Mouse (Mus musculus): ENCODE measurements around the gene Olfr955.

Gene Olfr955

GRCm38 (mm10) chr9:39471844-39472243, at the start of gene Olfr955:
Gene Olfr955 (minus strand): TSS chr9:39471944.
- no peak for DNase-seq (ENCODE audit: low read depth in 1 of 2, low spot score in 2 of 2)

DNA sequence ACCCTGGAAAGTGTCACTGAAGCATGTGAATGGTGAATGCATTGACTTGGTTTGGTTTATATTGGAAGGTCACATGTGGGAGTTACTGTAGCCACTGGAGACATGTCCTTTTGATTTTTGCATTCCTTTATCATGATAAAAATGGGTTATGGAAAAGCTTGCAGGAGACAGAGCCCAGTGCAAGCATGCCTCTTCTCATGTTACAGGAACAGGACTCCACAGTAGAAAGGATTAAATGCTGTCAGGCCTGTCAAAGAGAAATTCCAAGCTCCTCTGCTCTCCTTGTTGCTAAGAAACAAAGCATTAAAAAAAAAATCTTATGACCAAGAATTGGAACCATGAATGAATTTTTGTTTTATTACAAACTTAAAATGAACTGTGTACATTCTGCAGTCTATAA, 46.9 kb upstream of the Olfr955 start:
- DNase-seq (ENCODE audit: low read depth in 1 of 2, low spot score in 2 of 2): no peak

GRCm38 (mm10) chr9:39515531-39515930, 43.8 kb upstream of the Olfr955 start, which contains the start of gene Olfr957:
Gene Olfr957 (minus strand): TSS chr9:39515809.
- no peak for DNase-seq (ENCODE audit: low read depth in 1 of 2, low spot score in 2 of 2)

DNA sequence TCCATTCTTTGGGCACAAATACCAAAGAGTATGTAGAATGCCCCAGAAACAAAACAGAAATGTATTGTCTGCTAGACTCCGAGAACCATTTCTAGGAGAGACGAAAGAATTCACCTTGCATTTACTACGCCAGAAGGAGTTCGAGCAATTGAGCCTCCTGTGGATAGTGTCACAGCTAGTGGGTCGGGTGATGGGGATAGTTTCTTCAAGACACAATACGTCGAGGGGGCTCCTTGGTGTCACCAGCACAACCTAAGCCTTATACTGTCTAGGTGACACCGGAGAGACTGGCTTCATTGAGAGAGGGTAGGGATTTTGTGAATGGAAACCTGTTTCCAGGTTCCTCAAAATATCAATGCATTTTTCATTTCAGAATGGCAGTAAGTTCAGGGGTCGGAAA, 37.7 kb upstream of the Olfr955 start:
- no peak for DNase-seq (ENCODE audit: low read depth in 1 of 2, low spot score in 2 of 2)

- DNase-seq (ENCODE audit: low read depth in 1 of 2, low spot score in 2 of 2): no peak
Measured at GRCm38 (mm10) chr9:39508998-39509397, 37.3 kb upstream of the Olfr955 start.

DNA sequence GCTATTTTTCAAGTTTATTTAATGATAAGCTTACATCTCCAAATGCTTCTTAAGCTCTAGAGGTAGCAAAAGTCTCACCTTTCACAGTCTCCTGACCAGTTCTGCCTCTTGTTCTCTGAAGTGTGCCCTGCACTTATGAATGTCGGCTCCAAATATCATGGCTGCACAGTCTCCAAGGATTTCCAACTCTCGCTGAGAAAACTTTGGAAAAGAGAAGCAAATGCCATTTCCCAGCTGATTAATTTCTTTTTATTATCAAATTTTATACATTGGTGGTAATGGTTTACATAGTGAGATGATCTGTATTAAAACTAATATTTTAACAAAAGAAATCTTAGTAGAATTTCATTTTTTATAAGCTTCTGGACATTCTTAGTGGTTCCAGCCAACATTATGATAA, 22.2 kb upstream of the Olfr955 start, which contains the start of gene Olfr44:
TSS of gene Olfr44 (minus strand) at position 101 of the 400 bp plus-strand sequence.
- no peak for DNase-seq (ENCODE audit: low read depth in 1 of 2, low spot score in 2 of 2)

GRCm38 (mm10) chr9:39456401-39456800, 15.3 kb downstream of the Olfr955 start, which contains the start of gene Olfr954:
Gene Olfr954 (plus strand): TSS chr9:39456701.
- no peak for DNase-seq (ENCODE audit: low read depth in 1 of 2, low spot score in 2 of 2)

DNA sequence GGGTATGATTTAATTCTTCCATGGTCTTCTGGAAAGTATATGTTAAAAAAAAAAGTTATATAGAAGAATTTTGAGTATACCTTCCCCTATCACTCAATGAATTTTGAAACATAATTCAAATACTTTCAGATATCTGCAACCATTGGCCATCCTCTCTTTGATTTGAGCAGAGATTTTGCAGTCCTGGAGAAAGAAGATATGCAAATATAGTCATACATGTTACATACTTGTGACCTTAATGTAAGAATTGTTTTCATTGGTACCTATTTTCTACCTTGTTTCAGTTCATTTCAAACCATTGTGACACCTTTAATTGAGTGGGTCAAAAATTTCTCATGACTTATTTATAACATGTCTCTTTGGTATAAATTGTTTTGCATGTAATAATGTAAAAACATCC, 44.7 kb downstream of the Olfr955 start, which contains the start of gene Olfr952:
TSS of gene Olfr952 (minus strand) at position 101 of the 400 bp plus-strand sequence.
- DNase-seq (ENCODE audit: low read depth in 1 of 2, low spot score in 2 of 2): no peak

Data from monocyte, adult 2 months (primary cell).